Mouse (Mus musculus): ENCODE measurements around the gene Arhgap10.

The Arhgap10 gene

DNA sequence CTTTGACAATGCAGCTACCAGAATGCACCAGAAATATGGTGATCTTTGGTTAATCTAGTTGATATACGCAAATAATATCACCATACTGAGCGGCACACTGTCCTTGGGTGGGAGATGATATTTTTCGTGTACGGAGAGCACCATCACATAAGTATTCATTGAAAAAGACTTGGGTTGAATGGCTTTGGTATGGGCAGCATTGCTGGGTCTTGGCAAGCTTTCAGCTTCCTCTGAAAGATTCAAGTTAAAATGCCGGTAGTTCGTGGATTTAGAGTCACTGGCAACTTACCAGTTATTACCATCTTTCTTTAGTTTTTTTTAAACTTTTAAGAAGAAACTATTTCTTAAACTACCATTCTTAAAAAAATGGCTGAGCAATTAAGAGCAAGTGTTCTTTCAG, 302.6 kb downstream of the Arhgap10 start:
- no peak for DNase-seq (ENCODE audit: low spot score)

GRCm38 (mm10) chr8:77214665-77215064, 303.1 kb downstream of the Arhgap10 start:
- peak; percentile 64 for DNase-seq (ENCODE audit: low spot score)

GRCm38 (mm10) chr8:77213893-77214464, 303.8 kb downstream of the Arhgap10 start:
- DNase-seq (ENCODE audit: low spot score): no peak

GRCm38 (mm10) chr8:77209297-77209696, 308.5 kb downstream of the Arhgap10 start:
- no peak for DNase-seq (ENCODE audit: low spot score)

Measured in lung, postnatal 25 days (tissue).